Mouse (Mus musculus): ENCODE data around the gene Lamp1.

DNA sequence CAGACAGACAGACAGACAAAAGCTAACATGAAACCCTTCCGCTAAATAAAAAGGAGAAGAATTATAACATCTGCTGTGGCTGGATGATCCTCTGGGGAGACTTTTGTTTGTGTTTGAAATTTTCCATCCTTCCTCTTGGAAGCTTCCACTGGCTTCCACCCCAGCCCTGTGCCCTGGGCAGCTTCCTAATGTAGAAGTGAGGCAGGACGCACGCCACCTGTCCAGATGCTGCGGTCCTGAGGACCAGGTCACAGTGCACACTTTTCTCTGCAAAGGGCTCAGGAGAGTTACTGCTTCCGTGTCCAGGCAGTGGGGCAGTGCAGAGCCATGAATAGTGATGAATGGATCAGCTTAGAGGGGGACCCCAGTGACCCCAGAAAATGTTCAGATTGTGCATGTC lies 46.4 kb downstream of the Lamp1 start:
- no peak for TF ChIP-seq POLR2A (IDR thresholded peaks at IDR 0.05; ENCODE audit: borderline replicate concordance, insufficient read depth, low read length)
- TF ChIP-seq CTCF (IDR thresholded peaks at IDR 0.05; ENCODE audit: borderline replicate concordance, insufficient read depth, low read depth, low read length) = no peak

Data from cerebellum, adult 2 months (tissue).